Mouse (Mus musculus) neural tube, embryonic 11.5 days (tissue): Measurements from ENCODE around the gene Sept9. TPM values are rescaled to one million over a fixed set of nuclear protein-coding genes. Genes with fewer than 3 reads are reported as not detected.

Experiments used
- ATAC-seq: fragments of 200-750 bp; cut with Nextera tagmentation; 2 replicates; pipeline ENCODE4 v1.8.0; 2017; ENCODE audit warnings: moderate number of reproducible peaks, mild to moderate bottlenecking, moderate TSS enrichment, moderate library complexity; ENCODE audit not compliant: insufficient read depth, low FRiP score, low TSS enrichment
- DNase-seq: peaks from one replicate; pipeline ENCODE4 v3.0.0-alpha.2; 2015; ENCODE audit warnings: low spot score
- H3K27ac ChIP-seq: fragments of 300-500 bp; sonication (generic); 2 replicates; pipeline ENCODE4 v1.5.1; 2014; ENCODE audit warnings: low read depth, mild to moderate bottlenecking, low read length
- H3K27me3 ChIP-seq: fragments of 300-500 bp; sonication (generic); 2 replicates; pipeline ENCODE4 v1.6.1; 2014; ENCODE audit warnings: mild to moderate bottlenecking, low read length, mixed read lengths; ENCODE audit not compliant: control insufficient read depth, insufficient read depth
- H3K36me3 ChIP-seq: fragments of 300-500 bp; sonication (generic); 2 replicates; pipeline ENCODE4 v1.6.1; 2014; ENCODE audit warnings: mild to moderate bottlenecking, low read length, moderate library complexity, mixed read lengths; ENCODE audit not compliant: control insufficient read depth, insufficient read depth
- H3K4me1 ChIP-seq: fragments of 300-500 bp; sonication (generic); 2 replicates; pipeline ENCODE4 v1.6.1; 2014; ENCODE audit warnings: low read length, mixed read lengths; ENCODE audit not compliant: control insufficient read depth, insufficient read depth
- H3K4me2 ChIP-seq: fragments of 300-500 bp; sonication (generic); 2 replicates; pipeline ENCODE4 v1.6.1; 2014; ENCODE audit warnings: low read depth, mild to moderate bottlenecking, moderate library complexity
- H3K4me3 ChIP-seq: fragments of 300-500 bp; sonication (generic); 2 replicates; pipeline ENCODE4 v1.5.1; 2014; ENCODE audit warnings: low read depth, low read length
- H3K9ac ChIP-seq: fragments of 300-500 bp; sonication (generic); 2 replicates; pipeline ENCODE4 v1.6.1; 2014; ENCODE audit warnings: mild to moderate bottlenecking, low read length
- H3K9me3 ChIP-seq: fragments of 300-500 bp; sonication (generic); 2 replicates; pipeline ENCODE4 v1.6.1; 2016; ENCODE audit warnings: low read length; ENCODE audit not compliant: control insufficient read depth
- WGBS: fragments of 180-500 bp; shearing (Covaris S2); extraction: QIAGEN DNeasy Blood & Tissue Kit; methylation state at CpG from one replicate; pipeline ENCODE4 v1.1.7; 2014; 5-methylcytosine and 5-hydroxymethylcytosine counted together
- polyA plus RNA-seq: library from polyadenylated mRNA; unstranded; fragments of >200 nt; fragmentation: Nextera tagmentation; extraction: Ambion mirVana; gene quantifications from 2 replicates; pipeline ENCODE4 v1.2.1, GENCODE M21; 2014

The Sept9 gene
- polyA plus RNA-seq, 1 experiment from 2014 or later = 183 TPM

DNA sequence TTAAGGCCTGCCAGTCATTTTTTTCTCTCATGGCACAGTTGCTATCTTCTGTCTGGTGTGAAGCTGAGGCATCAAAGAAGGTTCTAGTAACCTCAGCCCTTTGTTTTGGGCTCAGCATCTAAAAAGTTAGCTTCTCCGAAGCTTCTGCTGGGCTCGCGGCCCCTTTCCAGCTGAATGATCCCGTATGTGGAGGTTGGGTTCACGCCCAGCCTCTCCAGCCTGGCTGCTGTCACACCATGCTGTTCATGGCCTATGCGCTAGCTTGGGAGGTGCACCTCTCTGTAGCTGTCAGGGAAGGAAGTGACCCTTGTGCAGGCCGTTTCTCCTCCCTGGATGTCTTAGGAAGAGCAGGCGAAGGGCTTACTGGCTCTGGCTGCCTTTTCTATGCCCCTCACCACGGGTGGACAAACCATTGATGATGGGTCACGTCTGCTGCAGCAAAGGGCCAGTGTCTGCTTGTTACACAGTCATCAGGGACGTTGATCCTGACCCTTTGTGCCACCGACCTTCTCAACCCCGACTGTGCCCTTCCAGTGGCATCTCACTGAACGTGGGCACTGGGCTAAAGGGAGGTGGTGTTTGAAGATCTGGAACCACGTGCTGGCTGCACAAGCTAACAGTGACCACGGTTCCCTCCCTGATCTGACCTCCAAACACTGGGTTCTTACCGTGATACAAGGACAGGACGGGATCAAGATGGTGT, 50.0 kb downstream of the Sept9 start:
- H3K36me3 ChIP-seq = no peaks in the 10 kb centered on the region
- peaks cover 17% of the 10 kb centered on the region for H3K4me1 ChIP-seq
- H3K9ac ChIP-seq = no peak overlapping the region
- no peak overlapping the region for H3K4me2 ChIP-seq
- H3K9me3 ChIP-seq = no peaks in the 10 kb centered on the region
- H3K27me3 ChIP-seq = no peaks in the 10 kb centered on the region
- no peak overlapping the region; the same call in 1 of the 2 replicates for H3K27ac ChIP-seq
- no peak for ATAC-seq
- 71% methylated on average over 18 of the region's 18 CpGs for WGBS
- DNase-seq = no peak
- no peak overlapping the region for H3K4me3 ChIP-seq

- Histone ChIP-seq H3K4me1 (peaks cover 19% of the 10 kb centered on the region), H3K27me3 (no peaks in the 10 kb centered on the region), H3K9me3 (no peaks in the 10 kb centered on the region), H3K4me2 (no peak overlapping the region), H3K36me3 (no peaks in the 10 kb centered on the region), H3K27ac (no peak overlapping the region), H3K4me3 (no peak overlapping the region), H3K9ac (no peak overlapping the region)
- DNase-seq = no peak
- no peak for ATAC-seq
- 85% methylated on average over 22 of the region's 22 CpGs for WGBS
Observed at GRCm38 (mm10) chr11:117249985-117250928, 50.8 kb downstream of the Sept9 start.

DNA sequence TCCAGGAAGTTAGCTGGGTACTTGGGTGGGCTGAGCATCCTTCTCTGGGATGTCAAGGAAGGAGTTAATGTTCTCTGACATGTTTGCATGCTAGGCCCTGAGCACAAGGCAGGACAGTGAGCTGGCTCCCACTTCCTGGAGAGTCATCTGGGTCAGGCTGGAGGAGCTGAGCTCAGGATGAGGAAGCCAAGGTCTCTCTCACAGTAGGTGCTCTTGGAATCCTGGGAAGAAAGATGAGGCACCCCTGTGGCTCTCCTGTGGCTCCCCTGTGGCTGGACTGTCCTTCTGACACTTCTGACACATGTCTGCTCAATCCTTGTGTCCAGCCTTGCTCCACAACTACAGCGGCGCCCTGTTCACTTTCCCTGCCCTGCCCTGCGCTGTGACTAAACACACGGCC, 52.3 kb downstream of the Sept9 start:
- no peak overlapping the region for H3K4me3 ChIP-seq
- WGBS = 80% methylated on average over 4 of the region's 4 CpGs
- no peaks in the 10 kb centered on the region for H3K36me3 ChIP-seq
- H3K4me1 ChIP-seq = peaks cover 19% of the 10 kb centered on the region
- ATAC-seq (no peak), DNase-seq (no peak)
- no peak overlapping the region for H3K9ac ChIP-seq
- no peak overlapping the region for H3K4me2 ChIP-seq
- no peaks in the 10 kb centered on the region for H3K9me3 ChIP-seq
- no peaks in the 10 kb centered on the region for H3K27me3 ChIP-seq
- H3K27ac ChIP-seq = no peak overlapping the region

DNA sequence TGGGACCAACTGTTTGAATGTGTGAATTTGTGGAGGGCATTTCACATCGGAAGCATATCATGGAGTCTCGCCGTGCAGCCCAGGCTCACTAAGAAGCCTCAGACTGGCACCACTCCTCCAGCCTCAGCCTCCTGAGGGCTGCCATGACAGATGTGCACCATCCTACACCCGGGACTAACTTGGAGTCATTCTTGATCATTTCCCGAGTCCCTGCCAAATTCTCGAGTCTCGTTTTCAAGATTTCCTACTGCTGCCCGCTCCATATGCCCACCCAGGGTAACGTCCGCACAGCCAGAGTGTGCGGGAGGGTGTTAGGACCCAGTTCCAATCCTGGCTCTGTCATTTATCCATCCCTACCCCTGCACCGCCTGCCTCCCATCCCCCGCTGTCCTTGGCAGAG, 53.4 kb downstream of the Sept9 start:
- Histone ChIP-seq H3K4me1 (peaks cover 16% of the 10 kb centered on the region), H3K9me3 (no peaks in the 10 kb centered on the region), H3K9ac (no peak overlapping the region), H3K36me3 (no peaks in the 10 kb centered on the region), H3K4me3 (no peak overlapping the region), H3K27ac (no peak overlapping the region), H3K4me2 (no peak overlapping the region), H3K27me3 (no peaks in the 10 kb centered on the region)
- WGBS = 89% methylated on average over 13 of the region's 13 CpGs
- DNase-seq (no peak), ATAC-seq (no peak)

GRCm38 (mm10) chr11:117254161-117255107, 55.0 kb downstream of the Sept9 start:
- no peaks in the 10 kb centered on the region for H3K36me3 ChIP-seq
- H3K4me3 ChIP-seq = no peak overlapping the region
- no peaks in the 10 kb centered on the region for H3K27me3 ChIP-seq
- H3K9ac ChIP-seq = no peak overlapping the region
- no peak for ATAC-seq
- WGBS = 60% methylated on average over 18 of the region's 18 CpGs
- H3K9me3 ChIP-seq = no peaks in the 10 kb centered on the region
- peaks cover 6% of the 10 kb centered on the region for H3K4me1 ChIP-seq
- DNase-seq = peak; percentile 38
- H3K4me2 ChIP-seq = no peak overlapping the region
- no peak overlapping the region for H3K27ac ChIP-seq

DNA sequence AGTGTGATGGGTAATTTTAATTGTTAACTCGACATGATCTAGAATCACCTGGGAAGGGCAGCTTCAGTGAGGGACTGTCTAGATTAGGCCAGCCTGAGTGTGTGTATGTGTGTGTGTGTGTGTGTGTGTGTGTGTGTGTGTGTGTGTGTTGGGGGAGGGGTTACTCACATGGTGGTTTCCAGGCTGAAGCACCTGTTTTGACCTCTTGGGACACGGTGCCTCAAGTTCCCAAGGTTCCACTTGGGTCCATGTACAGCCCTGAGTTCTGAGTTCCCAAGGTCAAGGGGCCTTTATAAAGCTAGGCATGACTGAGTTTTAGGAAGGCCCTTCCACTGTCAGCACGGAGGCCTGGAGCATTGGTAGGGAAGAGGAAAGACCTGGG, 55.6 kb downstream of the Sept9 start:
- 84% methylated on average over 3 of the region's 3 CpGs for WGBS
- peaks cover 5% of the 10 kb centered on the region; the same call in 1 of the 2 replicates for H3K4me1 ChIP-seq
- H3K4me3 ChIP-seq = no peak overlapping the region
- no peaks in the 10 kb centered on the region for H3K9me3 ChIP-seq
- H3K36me3 ChIP-seq = no peaks in the 10 kb centered on the region
- no peak overlapping the region for H3K27ac ChIP-seq
- ATAC-seq (no peak), DNase-seq (no peak)
- no peak overlapping the region for H3K9ac ChIP-seq
- H3K4me2 ChIP-seq = no peak overlapping the region
- no peaks in the 10 kb centered on the region for H3K27me3 ChIP-seq

DNA sequence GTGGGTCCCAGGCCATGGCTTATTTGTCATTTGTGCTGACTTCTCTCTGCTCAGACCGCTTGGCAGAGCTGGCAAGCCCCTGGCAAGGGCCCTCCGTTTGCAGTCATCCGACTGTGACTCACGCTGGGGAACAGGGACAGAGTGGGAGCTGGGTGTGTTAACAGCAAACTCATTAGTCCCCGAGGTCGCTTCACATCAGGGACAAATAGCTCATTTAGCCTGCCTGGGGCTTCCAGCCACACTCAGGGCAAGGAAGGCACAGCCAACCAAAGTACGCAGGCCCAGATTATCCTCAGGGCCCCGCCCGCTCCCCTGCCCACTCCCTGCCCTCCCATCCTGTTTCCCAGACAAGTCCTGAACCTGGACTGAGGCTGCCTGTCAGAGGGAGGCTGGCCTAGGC, 56.6 kb downstream of the Sept9 start:
- DNase-seq (no peak), ATAC-seq (no peak)
- Histone ChIP-seq H3K4me2 (no peak overlapping the region), H3K4me3 (no peak overlapping the region), H3K27me3 (no peaks in the 10 kb centered on the region), H3K9ac (no peak overlapping the region), H3K4me1 (peaks cover 5% of the 10 kb centered on the region; the same call in 1 of the 2 replicates), H3K36me3 (no peaks in the 10 kb centered on the region), H3K27ac (no peak overlapping the region), H3K9me3 (no peaks in the 10 kb centered on the region)
- WGBS = 61% methylated on average over 9 of the region's 9 CpGs

DNA sequence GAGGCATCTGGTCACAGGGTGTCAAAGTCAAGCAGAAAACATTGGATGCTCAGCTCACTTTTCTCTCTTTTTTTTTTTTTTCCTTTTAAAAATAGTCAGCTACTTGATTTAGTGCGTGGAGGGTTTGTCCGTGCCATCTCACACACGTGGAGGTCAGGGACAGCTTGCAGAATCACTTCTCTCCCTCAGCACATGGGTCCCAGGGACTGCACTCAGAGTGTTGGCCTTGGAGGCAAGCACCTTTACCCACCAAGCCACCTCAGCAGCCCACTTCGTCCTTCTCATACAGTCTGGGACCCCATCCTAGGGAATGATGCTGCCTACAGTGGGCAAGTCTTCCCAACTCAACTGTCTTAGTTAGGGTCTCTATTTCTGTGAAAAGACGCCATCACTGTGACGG, 57.4 kb downstream of the Sept9 start:
- H3K36me3 ChIP-seq = no peaks in the 10 kb centered on the region
- 86% methylated on average over 6 of the region's 6 CpGs for WGBS
- H3K27me3 ChIP-seq = no peaks in the 10 kb centered on the region
- DNase-seq (no peak), ATAC-seq (no peak)
- 0 out of 2 replicates have a peak, but pooled peaks cover 5% of the 10 kb centered on the region for H3K4me1 ChIP-seq
- H3K27ac ChIP-seq = no peak overlapping the region
- no peaks in the 10 kb centered on the region for H3K9me3 ChIP-seq
- no peak overlapping the region for H3K9ac ChIP-seq
- no peak overlapping the region for H3K4me3 ChIP-seq
- no peak overlapping the region for H3K4me2 ChIP-seq
